Mouse (Mus musculus): ENCODE measurements at regions not wholly inside any gene's neighbourhood (a gene's known extent, or its start where the extent isn't known, plus 50 kb on each side); places are given as distances from the start of the nearest gene placed in this dataset.

DNA sequence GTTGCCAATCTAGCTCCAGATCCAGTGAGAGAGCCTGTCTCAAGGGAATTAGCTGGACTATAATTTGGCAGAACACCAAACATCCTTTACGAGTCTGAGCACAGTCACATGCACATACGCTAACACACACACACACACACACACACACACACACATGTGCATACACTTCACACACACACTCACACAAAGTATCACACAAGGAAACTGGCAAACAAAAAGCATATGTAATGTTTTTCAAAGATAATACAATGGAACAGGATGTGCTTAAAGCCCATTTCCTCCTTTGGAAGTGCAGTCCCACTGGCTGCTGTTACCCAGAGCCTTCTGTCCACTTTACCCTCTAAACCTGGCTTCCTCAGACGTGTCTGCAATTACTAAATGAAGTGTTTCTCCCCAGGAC is 226.2 kb upstream of the Cited2 start:
- H3K27me3 ChIP-seq (replicated peaks; ENCODE audit: control insufficient read depth, insufficient read depth, low read length), result no peaks in the 10 kb centered on the region
- WGBS, result 58% methylated on average over 3 of the region's 3 CpGs

DNA sequence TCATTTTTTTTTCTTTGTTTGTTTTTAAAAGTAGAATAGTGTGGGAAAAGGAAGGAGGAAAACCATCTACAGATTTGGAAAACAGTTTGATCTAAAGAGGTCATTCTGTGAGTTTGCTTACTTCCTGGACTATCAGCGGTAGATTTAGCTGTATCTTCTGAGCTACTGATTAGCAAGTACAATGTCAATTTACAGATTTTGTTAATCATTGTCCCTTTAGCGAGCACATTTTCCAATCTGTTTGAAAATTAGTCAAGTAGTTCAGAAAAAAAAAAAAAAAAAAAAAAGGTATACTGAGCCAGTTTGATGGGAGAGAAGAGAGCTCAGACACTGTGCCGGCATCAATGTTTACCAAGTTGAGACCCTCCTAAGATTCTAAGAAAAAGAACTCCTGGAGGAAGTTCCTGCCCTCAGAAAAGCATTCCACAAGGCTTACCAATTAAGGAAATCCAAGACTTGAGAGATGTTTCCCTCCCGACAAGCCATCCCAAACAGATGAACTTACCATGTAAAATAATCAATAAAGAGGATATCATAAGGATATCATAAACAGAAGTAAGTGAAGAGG is 212.3 kb upstream of the Cited2 start:
- no peaks in the 10 kb centered on the region for H3K27me3 ChIP-seq (replicated peaks; ENCODE audit: control insufficient read depth, insufficient read depth, low read length)
- 34% methylated on average over 4 of the region's 4 CpGs for WGBS
- TF ChIP-seq POLR2A (IDR thresholded peaks at IDR 0.05; ENCODE audit: low read depth, low read length) (no peak), CTCF (conservative IDR thresholded peaks at IDR 0.05; ENCODE audit: insufficient read depth, insufficient read length, low read depth, low read length) (no peak)
- no peak overlapping the region for H3K4me3 ChIP-seq (ENCODE audit: insufficient read depth, low read depth, low read length)
- no peaks in the 10 kb centered on the region for H3K36me3 ChIP-seq (ENCODE audit: control insufficient read depth, insufficient read depth, low read length)
- peak; percentile 55 for DNase-seq
- H3K27ac ChIP-seq (ENCODE audit: insufficient read depth, low read depth, low read length), result peak overlapping the region; percentile 68; the same call in 1 of the 2 replicates
- H3K4me1 ChIP-seq (ENCODE audit: control insufficient read depth, insufficient read depth, low read length), result 0 out of 2 replicates have a peak, but pooled peaks cover 5% of the 10 kb centered on the region

More for the DNA sequence above, 226.2 kb upstream of the Cited2 start:
- no peak for DNase-seq
- Histone ChIP-seq H3K4me3 (ENCODE audit: insufficient read depth, low read depth, low read length) (no peak overlapping the region), H3K4me1 (ENCODE audit: control insufficient read depth, insufficient read depth, low read length) (no peaks in the 10 kb centered on the region), H3K27ac (ENCODE audit: insufficient read depth, low read depth, low read length) (no peak overlapping the region), H3K36me3 (ENCODE audit: control insufficient read depth, insufficient read depth, low read length) (no peaks in the 10 kb centered on the region)
- TF ChIP-seq CTCF (conservative IDR thresholded peaks at IDR 0.05; ENCODE audit: insufficient read depth, insufficient read length, low read depth, low read length) (no peak), POLR2A (IDR thresholded peaks at IDR 0.05; ENCODE audit: low read depth, low read length) (no peak)

DNA sequence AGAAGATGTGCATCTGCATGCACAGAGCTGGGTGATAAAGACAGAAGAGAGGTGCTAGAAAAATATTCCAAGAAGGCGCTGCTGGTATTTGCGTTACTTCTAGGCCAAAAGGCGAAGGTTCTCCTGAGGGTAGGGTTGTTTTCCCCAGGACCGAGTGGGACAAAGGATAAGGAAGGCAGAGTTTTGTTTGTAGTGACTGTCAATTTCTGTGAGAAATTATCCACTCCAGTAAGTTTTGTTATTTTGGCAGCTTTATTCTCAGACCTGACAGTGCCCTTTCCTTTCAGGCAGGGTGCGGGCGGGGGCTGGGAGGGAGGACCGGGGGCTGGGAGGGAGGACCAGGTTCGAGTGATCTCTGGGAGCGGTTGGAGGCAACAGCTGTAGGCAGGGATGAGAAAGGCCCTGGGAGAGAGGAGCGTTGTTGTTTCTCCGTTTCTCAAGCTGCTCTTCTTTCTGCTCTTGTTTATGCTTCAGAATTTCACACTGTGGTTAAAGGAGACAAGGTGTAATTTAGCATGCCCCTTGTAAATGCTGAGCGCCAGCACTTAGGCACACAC is 211.2 kb upstream of the Cited2 start:
- 32% methylated on average over 12 of the region's 12 CpGs for WGBS
- Histone ChIP-seq H3K27me3 (replicated peaks; ENCODE audit: control insufficient read depth, insufficient read depth, low read length) (no peaks in the 10 kb centered on the region), H3K27ac (ENCODE audit: insufficient read depth, low read depth, low read length) (peak overlapping the region; percentile 24; the same call in 1 of the 2 replicates), H3K4me1 (ENCODE audit: control insufficient read depth, insufficient read depth, low read length) (0 out of 2 replicates have a peak, but pooled peaks cover 5% of the 10 kb centered on the region), H3K36me3 (ENCODE audit: control insufficient read depth, insufficient read depth, low read length) (no peaks in the 10 kb centered on the region), H3K4me3 (ENCODE audit: insufficient read depth, low read depth, low read length) (no peak overlapping the region)
- DNase-seq, result peak; percentile 54
- no peak for TF ChIP-seq POLR2A (IDR thresholded peaks at IDR 0.05; ENCODE audit: low read depth, low read length)
- no peak for TF ChIP-seq CTCF (conservative IDR thresholded peaks at IDR 0.05; ENCODE audit: insufficient read depth, insufficient read length, low read depth, low read length)

- TF ChIP-seq CTCF (conservative IDR thresholded peaks at IDR 0.05; ENCODE audit: insufficient read depth, insufficient read length, low read depth, low read length) (no peak), POLR2A (IDR thresholded peaks at IDR 0.05; ENCODE audit: low read depth, low read length) (no peak)
- WGBS, result 62% methylated on average over 3 of the region's 3 CpGs
- Histone ChIP-seq H3K27ac (ENCODE audit: insufficient read depth, low read depth, low read length) (no peak overlapping the region), H3K4me3 (ENCODE audit: insufficient read depth, low read depth, low read length) (no peak overlapping the region), H3K36me3 (ENCODE audit: control insufficient read depth, insufficient read depth, low read length) (no peaks in the 10 kb centered on the region), H3K4me1 (ENCODE audit: control insufficient read depth, insufficient read depth, low read length) (0 out of 2 replicates have a peak, but pooled peaks cover 5% of the 10 kb centered on the region), H3K27me3 (replicated peaks; ENCODE audit: control insufficient read depth, insufficient read depth, low read length) (no peaks in the 10 kb centered on the region)
- no peak for DNase-seq
Observed at GRCm38 (mm10) chr10:17512487-17512886, 210.5 kb upstream of the Cited2 start.

DNA sequence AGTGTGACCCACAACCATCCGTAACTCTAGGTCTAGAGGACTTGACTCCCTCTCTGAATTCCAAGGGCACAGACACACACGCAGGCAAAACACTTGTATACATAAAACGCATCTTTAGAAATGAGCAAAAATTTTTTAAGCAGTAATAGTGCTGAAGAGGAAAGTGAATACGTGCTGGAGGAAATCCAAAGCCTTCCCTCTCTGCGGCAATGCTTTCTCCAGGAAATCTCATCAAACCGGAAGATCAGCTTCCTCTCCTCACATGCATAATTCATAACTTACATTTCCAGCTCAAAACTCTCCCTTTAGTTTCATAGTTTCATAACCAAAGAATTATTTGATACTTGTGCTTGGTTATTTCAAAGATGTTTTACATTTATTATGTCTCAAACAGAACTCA is 209.3 kb upstream of the Cited2 start:
- Histone ChIP-seq H3K27me3 (replicated peaks; ENCODE audit: control insufficient read depth, insufficient read depth, low read length) (no peaks in the 10 kb centered on the region), H3K4me3 (ENCODE audit: insufficient read depth, low read depth, low read length) (no peak overlapping the region), H3K4me1 (ENCODE audit: control insufficient read depth, insufficient read depth, low read length) (0 out of 2 replicates have a peak, but pooled peaks cover 5% of the 10 kb centered on the region), H3K27ac (ENCODE audit: insufficient read depth, low read depth, low read length) (no peak overlapping the region), H3K36me3 (ENCODE audit: control insufficient read depth, insufficient read depth, low read length) (no peaks in the 10 kb centered on the region)
- TF ChIP-seq POLR2A (IDR thresholded peaks at IDR 0.05; ENCODE audit: low read depth, low read length), result no peak
- TF ChIP-seq CTCF (conservative IDR thresholded peaks at IDR 0.05; ENCODE audit: insufficient read depth, insufficient read length, low read depth, low read length), result no peak
- 59% methylated on average over 6 of the region's 6 CpGs for WGBS
- DNase-seq, result no peak

DNA sequence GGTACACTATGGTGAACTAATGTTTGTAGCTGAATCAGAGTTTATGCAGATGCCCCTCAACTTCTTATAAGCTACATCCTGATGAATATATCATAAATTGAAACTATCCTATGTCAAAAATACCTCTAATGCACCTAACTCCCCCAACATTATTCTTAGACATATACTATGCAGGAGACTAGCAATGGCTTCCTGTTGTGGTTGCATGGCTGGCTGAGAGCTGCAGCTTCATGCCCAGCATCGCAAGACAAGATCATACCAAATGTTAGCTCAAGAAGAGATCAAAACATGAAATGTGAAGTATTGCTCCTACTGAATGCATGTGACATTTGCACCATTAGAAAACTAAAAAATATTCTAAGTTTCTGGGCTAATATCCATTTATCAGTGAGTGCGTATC is 206.9 kb upstream of the Cited2 start:
- DNase-seq, result no peak
- Histone ChIP-seq H3K4me1 (ENCODE audit: control insufficient read depth, insufficient read depth, low read length) (0 out of 2 replicates have a peak, but pooled peaks cover under 1% of the 10 kb centered on the region), H3K27me3 (replicated peaks; ENCODE audit: control insufficient read depth, insufficient read depth, low read length) (no peaks in the 10 kb centered on the region), H3K36me3 (ENCODE audit: control insufficient read depth, insufficient read depth, low read length) (no peaks in the 10 kb centered on the region), H3K27ac (ENCODE audit: insufficient read depth, low read depth, low read length) (no peak overlapping the region), H3K4me3 (ENCODE audit: insufficient read depth, low read depth, low read length) (no peak overlapping the region)
- WGBS, result 98% methylated on average over 2 of the region's 2 CpGs
- TF ChIP-seq POLR2A (IDR thresholded peaks at IDR 0.05; ENCODE audit: low read depth, low read length) (no peak), CTCF (conservative IDR thresholded peaks at IDR 0.05; ENCODE audit: insufficient read depth, insufficient read length, low read depth, low read length) (no peak)

- no peak for DNase-seq
- WGBS, result 66% methylated on average over 9 of the region's 9 CpGs
Observed at GRCm38 (mm10) chr10:17518423-17519175, 204.4 kb upstream of the Cited2 start.

More at GRCm38 (mm10) chr10:17518423-17519175, 204.4 kb upstream of the Cited2 start:
- Histone ChIP-seq H3K4me3 (ENCODE audit: insufficient read depth, low read depth, low read length) (no peak overlapping the region), H3K27ac (ENCODE audit: insufficient read depth, low read depth, low read length) (no peak overlapping the region), H3K36me3 (ENCODE audit: control insufficient read depth, insufficient read depth, low read length) (no peaks in the 10 kb centered on the region), H3K4me1 (ENCODE audit: control insufficient read depth, insufficient read depth, low read length) (peaks cover 6% of the 10 kb centered on the region; the same call in 1 of the 2 replicates), H3K27me3 (replicated peaks; ENCODE audit: control insufficient read depth, insufficient read depth, low read length) (no peaks in the 10 kb centered on the region)
- TF ChIP-seq CTCF (conservative IDR thresholded peaks at IDR 0.05; ENCODE audit: insufficient read depth, insufficient read length, low read depth, low read length) (no peak), POLR2A (IDR thresholded peaks at IDR 0.05; ENCODE audit: low read depth, low read length) (no peak)

Measured in kidney, adult 2 months (tissue).